In genomic region chr1:39502817-39503633, GRCm38 (mm10) we compare ENCODE assay signal across 8 mouse cellular contexts. TPM values are rescaled to one million over a fixed set of nuclear protein-coding genes. Genes with fewer than 3 reads are reported as not detected.
DNase-seq lines count a peak whose midpoint lies in the region.

No protein-coding gene starts in this region.

- peak; percentile 20 to 23 for DNase-seq in heart, adult 18-20 months
- no peak for DNase-seq in heart, postnatal 25 days (ENCODE audit: low spot score)
- peak; percentile 19 to 30 for DNase-seq in right cerebral cortex, adult 2 months (ENCODE audit: low spot score in 2 of 2)
- DNase-seq in right cerebral cortex, postnatal 36 days (ENCODE audit: low spot score in 2 of 2): no peak
- peak; percentile 20 for DNase-seq in induced T-regulatory cell, adult 2 months (ENCODE audit: low read depth)
- peak; percentile 21 for DNase-seq in thymus, postnatal 14 days
- no peak for DNase-seq in kidney, postnatal 14 days
- no peak for DNase-seq in urinary bladder, postnatal 10 days (ENCODE audit: low spot score)

- intact Hi-C loops in heart, postnatal 25 days (cut with DNase I): no loop called here

RNA-seq across cellular contexts. Expression of gene Tbc1d8, which starts 24.5 kb away (rescaled TPM):
- total RNA-seq in heart, adult 18-20 months (2021): 1 to 10 TPM; 4.6 to 6.3 TPM
- total RNA-seq in heart, postnatal 25 days (2021): 1 to 10 TPM; 5.6 to 6.3 TPM

RNA-seq across cellular contexts. Expression of gene Cnot11, which starts 31.8 kb away (rescaled TPM):
- total RNA-seq in heart, adult 18-20 months (2021): 10 to 100 TPM; 12.8 to 14.2 TPM
- total RNA-seq in heart, postnatal 25 days (2021): 10 to 100 TPM; 12.9 to 14.7 TPM

Comparison
In these comparisons a context has a peak if more than half of its experiments do, and no peak if none do; other contexts are left out.
1. DNase-seq: peak in heart, adult 18-20 months (2 of 2), right cerebral cortex, adult 2 months (2 of 2), induced T-regulatory cell, adult 2 months (single experiment) and thymus, postnatal 14 days (single experiment); none in heart, postnatal 25 days (single experiment), right cerebral cortex, postnatal 36 days (0 of 2), kidney, postnatal 14 days (single experiment) and urinary bladder, postnatal 10 days (single experiment).